Mouse (Mus musculus) ES-Bruce4 (cell line): Measurements from ENCODE around the gene Rergl.

Experiments
- CTCF ChIP-seq: IDR thresholded peaks from one replicate; pipeline ENCODE4 v1.8.1; 2011; ENCODE audit warnings: low read depth, low read length
- EP300 ChIP-seq: IDR thresholded peaks from 2 replicates; pipeline ENCODE4 v1.6.1; 2011; ENCODE audit warnings: low read depth, low read length; ENCODE audit not compliant: insufficient read depth
- POLR2A ChIP-seq: IDR thresholded peaks from one replicate; pipeline ENCODE4 v1.8.1; 2011; ENCODE audit warnings: low read length; ENCODE audit not compliant: insufficient read depth

DNA sequence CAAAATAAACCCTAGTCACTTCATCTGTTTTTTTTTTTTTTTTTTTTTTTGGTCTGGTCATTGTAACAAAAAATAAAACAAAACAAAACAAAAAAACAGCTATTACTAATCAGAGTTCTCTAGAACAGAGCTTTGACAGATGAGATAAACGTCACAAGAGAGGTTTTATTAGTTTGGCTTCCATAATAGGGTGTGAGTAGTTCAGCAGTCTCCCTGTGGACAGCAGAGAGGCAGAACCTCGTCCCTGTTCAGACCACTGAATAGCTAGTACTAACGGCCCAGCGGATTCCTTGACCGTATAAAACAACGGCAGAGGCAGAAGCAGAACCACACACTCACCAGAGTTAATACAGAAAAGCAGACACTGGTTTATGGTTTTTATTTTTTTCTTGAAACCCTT is 36.8 kb downstream of the Rergl start:
- TF ChIP-seq CTCF = no peak
- TF ChIP-seq EP300 = no peak
- TF ChIP-seq POLR2A = no peak
